Mouse (Mus musculus) lung, postnatal 0 days (tissue): ENCODE data around the gene Sec1. TPM values are rescaled to one million over a fixed set of nuclear protein-coding genes. Genes with fewer than 3 reads are reported as not detected.
A peak's percentile ranks its signal among the peaks of the same experiment; 100 is the strongest.

Source experiments
- ATAC-seq: fragments of 200-750 bp; cut with Nextera tagmentation; 2 replicates; pipeline ENCODE4 v1.8.0; 2017; ENCODE audit warnings: moderate library complexity
- DNase-seq: peaks from one replicate; pipeline ENCODE4 v3.0.0-alpha.2; 2016; ENCODE audit warnings: low spot score
- H3K27ac ChIP-seq: fragments of 300-500 bp; sonication (generic); 2 replicates; pipeline ENCODE4 v1.5.1; 2014; ENCODE audit warnings: antibody characterized with exemption, mild to moderate bottlenecking, low read length, mixed read lengths
- H3K27me3 ChIP-seq: fragments of 300-500 bp; sonication (generic); replicated peaks from 2 replicates; pipeline ENCODE4 v1.6.1; 2014; ENCODE audit warnings: low read length, mixed read lengths; ENCODE audit not compliant: insufficient read depth
- H3K36me3 ChIP-seq: fragments of 300-500 bp; sonication (generic); 2 replicates; pipeline ENCODE4 v1.6.1; 2014; ENCODE audit warnings: low read length, mixed read lengths; ENCODE audit not compliant: insufficient read depth
- H3K4me1 ChIP-seq: fragments of 300-500 bp; sonication (generic); 2 replicates; pipeline ENCODE4 v1.6.1; 2014; ENCODE audit warnings: antibody characterized with exemption, low read depth, low read length, mixed read lengths; ENCODE audit not compliant: insufficient read depth
- H3K4me2 ChIP-seq: fragments of 300-500 bp; sonication (generic); replicated peaks from 2 replicates; pipeline ENCODE4 v1.6.1; 2014; ENCODE audit warnings: low read depth, mild to moderate bottlenecking, low read length, moderate library complexity, mixed read lengths
- H3K4me3 ChIP-seq: fragments of 300-500 bp; sonication (generic); 2 replicates; pipeline ENCODE4 v1.5.1; 2014; ENCODE audit warnings: low read depth, low read length
- H3K9ac ChIP-seq: fragments of 300-500 bp; sonication (generic); replicated peaks from 2 replicates; pipeline ENCODE4 v1.6.1; 2014; ENCODE audit warnings: low read depth, mild to moderate bottlenecking
- H3K9me3 ChIP-seq: fragments of 300-500 bp; sonication (generic); 2 replicates; pipeline ENCODE4 v1.6.1; 2016; ENCODE audit warnings: low read length, mixed read lengths
- CTCF ChIP-seq: IDR thresholded peaks from 2 replicates; pipeline ENCODE4 v1.5.1; 2016; ENCODE audit warnings: antibody characterized with exemption, mild to moderate bottlenecking
- EP300 ChIP-seq: IDR thresholded peaks from 2 replicates; pipeline ENCODE4 v1.6.1; 2016; ENCODE audit warnings: antibody characterized with exemption, mild to moderate bottlenecking, control low read depth
- WGBS: fragments of 180-500 bp; shearing (Covaris S2); extraction: QIAGEN DNeasy Blood & Tissue Kit; methylation state at CpG from one replicate; pipeline ENCODE4 v1.1.7; 2014; 5-methylcytosine and 5-hydroxymethylcytosine counted together
- polyA plus RNA-seq: library from polyadenylated mRNA; unstranded; fragments of >200 nt; fragmentation: Nextera tagmentation; extraction: Ambion mirVana; gene quantifications from 2 replicates; pipeline ENCODE4 v1.2.1, GENCODE M21; 2015

Sec1 gene
- polyA plus RNA-seq, 1 experiment from 2014 or later = 2.0 TPM

DNA sequence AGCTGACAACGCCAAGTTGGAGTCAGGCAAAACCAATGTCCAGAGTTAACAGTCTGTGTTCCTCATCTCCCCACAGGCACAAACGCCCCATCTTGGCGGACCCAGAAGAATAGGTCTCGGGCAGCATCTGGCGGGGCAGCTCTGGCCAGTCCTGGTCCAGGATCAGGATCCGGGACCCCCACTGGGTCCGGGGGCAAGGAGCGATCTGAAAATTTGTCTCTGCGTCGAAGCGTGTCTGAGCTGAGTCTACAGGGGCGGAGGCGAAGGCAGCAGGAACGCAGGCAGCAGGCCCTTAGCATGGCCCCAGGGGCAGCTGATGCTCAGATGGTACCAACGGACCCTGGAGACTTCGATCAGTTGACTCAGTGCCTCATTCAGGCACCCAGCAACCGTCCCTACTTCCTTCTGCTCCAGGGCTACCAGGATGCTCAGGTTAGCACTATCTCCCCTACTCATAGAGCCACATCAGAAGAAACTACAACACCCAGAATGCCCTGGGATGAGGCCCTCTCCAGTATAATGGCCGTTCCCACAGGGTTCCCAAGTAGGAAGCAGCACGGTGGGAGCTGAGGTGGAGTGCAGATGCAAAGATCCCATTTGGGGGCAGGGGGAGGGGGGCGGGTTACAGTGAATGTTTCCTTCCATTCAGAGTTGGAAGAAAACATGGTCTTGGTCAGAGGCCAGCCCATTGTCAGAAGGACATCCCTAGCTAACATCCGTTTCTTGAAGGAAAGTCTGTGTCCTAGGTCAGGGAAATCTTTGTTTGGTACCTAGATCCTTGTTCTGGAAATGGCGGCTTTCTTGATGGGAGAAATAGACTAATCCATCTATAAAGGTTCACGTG lies 63.9 kb downstream of the Sec1 start:
- Histone ChIP-seq H3K4me3 (no peak overlapping the region), H3K27me3 (no peaks in the 10 kb centered on the region), H3K9me3 (no peaks in the 10 kb centered on the region), H3K4me1 (peaks cover 8% of the 10 kb centered on the region; the same call in 1 of the 2 replicates), H3K9ac (no peak overlapping the region), H3K36me3 (0 out of 2 replicates have a peak, but pooled peaks cover 5% of the 10 kb centered on the region), H3K4me2 (peak overlapping the region; percentile 89), H3K27ac (no peak overlapping the region)
- TF ChIP-seq CTCF (no peak), EP300 (peak; percentile 24; the same call in 1 of the 2 replicates)
- DNase-seq (peak; percentile 42), ATAC-seq (0 out of 2 replicates have a peak, but pooled peaks have one; percentile 2)
- 71% methylated on average over 23 of the region's 23 CpGs for WGBS

DNA sequence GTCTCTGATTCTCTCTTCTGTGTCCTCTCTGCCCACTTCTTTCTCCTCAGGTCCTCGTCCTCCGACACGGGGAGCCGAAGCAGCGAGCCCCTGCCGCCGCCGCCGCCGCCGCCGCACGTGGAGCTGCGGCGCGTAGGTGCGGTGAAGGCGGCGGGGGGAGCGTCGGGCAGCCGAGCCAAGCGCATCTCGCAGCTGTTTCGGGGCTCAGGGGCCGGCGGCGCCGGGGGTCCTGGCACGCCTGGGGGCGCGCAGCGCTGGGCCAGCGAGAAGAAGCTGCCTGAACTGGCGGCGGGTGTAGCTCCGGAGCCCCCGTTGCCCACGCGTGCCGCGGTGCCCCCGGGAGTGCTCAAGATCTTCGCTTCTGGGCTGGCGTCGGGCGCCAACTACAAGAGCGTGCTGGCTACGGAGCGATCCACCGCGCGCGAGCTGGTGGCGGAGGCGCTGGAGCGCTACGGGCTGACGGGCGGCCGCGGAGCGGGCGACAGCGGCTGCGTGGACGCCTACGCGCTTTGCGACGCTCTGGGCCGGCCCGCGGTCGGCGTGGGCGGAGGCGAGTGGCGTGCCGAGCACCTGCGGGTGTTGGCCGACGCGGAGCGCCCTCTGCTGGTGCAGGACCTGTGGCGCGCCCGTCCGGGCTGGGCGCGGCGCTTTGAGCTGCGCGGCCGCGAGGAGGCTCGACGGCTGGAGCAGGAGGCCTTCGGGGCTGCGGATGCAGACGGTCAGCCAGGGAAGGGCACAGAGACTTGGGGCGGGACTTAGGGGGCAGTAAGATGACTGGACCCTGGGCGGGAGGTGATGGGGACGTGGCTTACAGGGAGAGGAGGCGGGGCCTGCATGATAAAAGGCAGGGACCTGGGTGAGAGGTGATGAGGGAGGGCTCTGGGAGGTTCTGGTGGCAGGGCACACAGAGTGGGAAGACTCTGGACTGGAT lies 65.6 kb downstream of the Sec1 start:
- DNase-seq (peak; percentile 94), ATAC-seq (peak; percentile 85)
- H3K9me3 ChIP-seq = no peaks in the 10 kb centered on the region
- peak overlapping the region; percentile 90 for H3K27ac ChIP-seq
- peak overlapping the region; percentile 89 for H3K4me2 ChIP-seq
- H3K4me3 ChIP-seq = peak overlapping the region; percentile 58
- H3K9ac ChIP-seq = peak overlapping the region; percentile 66
- H3K4me1 ChIP-seq = peaks cover 8% of the 10 kb centered on the region; the same call in 1 of the 2 replicates
- WGBS = 2% methylated on average over 87 of the region's 105 CpGs
- no peaks in the 10 kb centered on the region for H3K27me3 ChIP-seq
- 0 out of 2 replicates have a peak, but pooled peaks cover 4% of the 10 kb centered on the region for H3K36me3 ChIP-seq
- no peak for TF ChIP-seq EP300
- peak; percentile 88 for TF ChIP-seq CTCF

Other genes starting within 250 kb of the Sec1 start
- 5,808 and 6,026 TPM in 2 replicates for gene Ftl1, start 234.5 kb downstream of the Sec1 start, polyA plus RNA-seq
- gene Bax, start 227.5 kb downstream of the Sec1 start, polyA plus RNA-seq = 144 and 155 TPM in 2 replicates
- 0.25 and 0.52 TPM in 2 replicates for gene Tulp2, start 212.5 kb downstream of the Sec1 start, polyA plus RNA-seq
- not detected in 2 replicates for gene Gm45808, start 207.6 kb downstream of the Sec1 start, polyA plus RNA-seq
- gene Dhdh, start 205.6 kb downstream of the Sec1 start, polyA plus RNA-seq = 3.5 and 4.5 TPM in 2 replicates
- gene Nucb1, start 184.0 kb downstream of the Sec1 start, polyA plus RNA-seq = 203 and 213 TPM in 2 replicates
- 36.6 and 39.1 TPM in 2 replicates for gene Ppp1r15a, start 168.1 kb downstream of the Sec1 start, polyA plus RNA-seq
- 2.0 and 2.1 TPM in 2 replicates for gene Plekha4, start 168.1 kb downstream of the Sec1 start, polyA plus RNA-seq
- 0.95 and 1.4 TPM in 2 replicates for gene Hsd17b14, start 139.5 kb downstream of the Sec1 start, polyA plus RNA-seq
- gene Bcat2, start 124.2 kb downstream of the Sec1 start, polyA plus RNA-seq = 29.4 and 39.8 TPM in 2 replicates
- not detected in 2 replicates for gene Fgf21, start 78.9 kb downstream of the Sec1 start, polyA plus RNA-seq
- 0.13 and 0.18 TPM in 2 replicates for gene Fut1, start 77.1 kb downstream of the Sec1 start, polyA plus RNA-seq
- gene Izumo1, start 72.6 kb downstream of the Sec1 start, polyA plus RNA-seq = 0.19 and 0.32 TPM in 2 replicates
- gene Rasip1, start 66.9 kb downstream of the Sec1 start, polyA plus RNA-seq = 43.3 and 49.0 TPM in 2 replicates
- gene Mamstr, start 54.4 kb downstream of the Sec1 start, polyA plus RNA-seq = 4.0 and 4.8 TPM in 2 replicates
- gene Fut2, start 28.0 kb downstream of the Sec1 start, polyA plus RNA-seq = 0.27 and 0.84 TPM in 2 replicates
- gene Ntn5, start 10.4 kb downstream of the Sec1 start, polyA plus RNA-seq = 2.4 TPM in 2 replicates
- gene Car11, start 5.4 kb upstream of the Sec1 start, polyA plus RNA-seq = 1.5 and 2.4 TPM in 2 replicates
- 6.8 and 9.4 TPM in 2 replicates for gene Dbp, start 10.7 kb upstream of the Sec1 start, polyA plus RNA-seq
- gene Rpl18, start 21.1 kb upstream of the Sec1 start, polyA plus RNA-seq = 720 and 782 TPM in 2 replicates
- gene Sphk2, start 23.6 kb upstream of the Sec1 start, polyA plus RNA-seq = 17.9 and 18.2 TPM in 2 replicates
- 1.7 and 2.3 TPM in 2 replicates for gene Fam83e, start 26.8 kb upstream of the Sec1 start, polyA plus RNA-seq
- gene Spaca4, start 31.4 kb upstream of the Sec1 start, polyA plus RNA-seq = not detected in 2 replicates
- gene Lmtk3, start 89.3 kb upstream of the Sec1 start, polyA plus RNA-seq = 0.10 and 0.11 TPM in 2 replicates
- gene Sult2b1, start 90.3 kb upstream of the Sec1 start, polyA plus RNA-seq = 3.2 and 3.7 TPM in 2 replicates
- 105 and 113 TPM in 2 replicates for gene Cyth2, start 120.2 kb upstream of the Sec1 start, polyA plus RNA-seq
- gene Kcnj14, start 130.4 kb upstream of the Sec1 start, polyA plus RNA-seq = 0.20 and 0.35 TPM in 2 replicates
- 14.8 and 15.1 TPM in 2 replicates for gene Grwd1, start 136.5 kb upstream of the Sec1 start, polyA plus RNA-seq
- gene Kdelr1, start 178.4 kb upstream of the Sec1 start, polyA plus RNA-seq = 56.2 and 57.3 TPM in 2 replicates
- gene Grin2d, start 184.0 kb upstream of the Sec1 start, polyA plus RNA-seq = 0.62 and 0.75 TPM in 2 replicates
- 0.14 and 0.23 TPM in 2 replicates for gene Syngr4, start 202.3 kb upstream of the Sec1 start, polyA plus RNA-seq
- gene Tmem143, start 202.5 kb upstream of the Sec1 start, polyA plus RNA-seq = 3.9 and 4.1 TPM in 2 replicates
- 233 and 255 TPM in 2 replicates for gene Emp3, start 227.0 kb upstream of the Sec1 start, polyA plus RNA-seq
- 8.9 and 11.2 TPM in 2 replicates for gene Ccdc114, start 229.7 kb upstream of the Sec1 start, polyA plus RNA-seq